Mouse (Mus musculus) myocyte (in vitro differentiated cells): ENCODE measurements around the gene Gsta1.

Experiments
- CEBPB ChIP-seq: IDR thresholded peaks from 2 replicates; pipeline ENCODE4 v1.6.1; 2011; ENCODE audit warnings: mild to moderate bottlenecking, moderate library complexity; ENCODE audit not compliant: poor library complexity, insufficient read depth, severe bottlenecking
- E2F4 ChIP-seq: IDR thresholded peaks from one replicate; pipeline ENCODE4 v1.6.1; 2011; ENCODE audit warnings: mild to moderate bottlenecking, control low read depth, moderate library complexity; ENCODE audit not compliant: insufficient read depth
- MAX ChIP-seq: IDR thresholded peaks from one replicate; pipeline ENCODE4 v1.6.1; 2011; ENCODE audit warnings: low read depth, mild to moderate bottlenecking, control low read depth
- MYOD1 ChIP-seq, 3 experiments: IDR thresholded peaks; one replicate each; pipeline ENCODE4 v1.6.1; 2011; ENCODE audit warnings: control low read depth in 2 of 3, low read depth in 2 of 3, mild to moderate bottlenecking in 2 of 3, moderate library complexity in 1 of 3; ENCODE audit not compliant: insufficient read length in 2 of 3, control insufficient read depth in 1 of 3
- MYOG ChIP-seq, 3 experiments: IDR thresholded peaks; one replicate each; pipeline ENCODE4 v1.6.1; 2011; ENCODE audit warnings: control low read depth in 2 of 3, low read depth in 2 of 3, mild to moderate bottlenecking in 2 of 3; ENCODE audit not compliant: insufficient read length in 2 of 3, control insufficient read depth in 1 of 3, insufficient read depth in 1 of 3
- POLR2A ChIP-seq: IDR thresholded peaks from one replicate; pipeline ENCODE4 v1.6.1; 2011; ENCODE audit warnings: low read depth, mild to moderate bottlenecking, control low read depth, moderate library complexity; ENCODE audit not compliant: insufficient read length
- POLR2AphosphoS2 ChIP-seq: IDR thresholded peaks from one replicate; pipeline ENCODE4 v1.6.1; 2011; ENCODE audit warnings: low read depth, control low read depth; ENCODE audit not compliant: insufficient read length
- REST ChIP-seq: IDR thresholded peaks from one replicate; pipeline ENCODE4 v1.6.1; 2011; ENCODE audit warnings: mild to moderate bottlenecking, control low read depth, moderate library complexity; ENCODE audit not compliant: insufficient read depth, insufficient read length
- SRF ChIP-seq: IDR thresholded peaks from one replicate; pipeline ENCODE4 v1.6.1; 2011; ENCODE audit warnings: low read depth; ENCODE audit not compliant: control insufficient read depth, insufficient read length
- TCF12 ChIP-seq: IDR thresholded peaks from one replicate; pipeline ENCODE4 v1.6.1; 2011; ENCODE audit warnings: mild to moderate bottlenecking, control low read depth; ENCODE audit not compliant: poor library complexity, insufficient read depth, severe bottlenecking
- TCF3 ChIP-seq: IDR thresholded peaks from one replicate; pipeline ENCODE4 v1.6.1; 2011; ENCODE audit warnings: low read depth, control low read depth; ENCODE audit not compliant: insufficient read length
- USF1 ChIP-seq: IDR thresholded peaks from one replicate; pipeline ENCODE4 v1.6.1; 2011; ENCODE audit warnings: low read depth, mild to moderate bottlenecking, control low read depth, moderate library complexity

DNA sequence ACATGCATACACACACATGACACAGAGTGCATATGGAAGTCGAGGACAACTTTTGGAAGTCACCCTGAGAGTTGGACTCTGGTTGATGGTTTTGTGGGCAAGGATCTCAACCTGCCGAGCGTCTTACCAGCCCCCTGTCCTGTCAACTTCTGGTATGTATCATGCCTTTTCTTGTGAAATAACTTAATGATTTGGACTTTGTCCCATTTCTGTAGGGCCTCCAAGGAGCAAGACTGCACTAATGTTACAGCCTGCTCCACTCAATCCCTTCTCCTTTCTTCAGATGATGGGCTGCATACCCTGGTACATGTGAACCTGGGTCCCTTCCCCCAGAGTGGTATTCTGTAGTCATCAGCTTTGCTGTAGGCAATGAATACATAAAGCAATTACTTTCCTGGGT is 20.4 kb upstream of the Gsta1 start:
- TF ChIP-seq POLR2A, result no peak
- TF ChIP-seq USF1, result no peak
- no peak for TF ChIP-seq MAX
- TF ChIP-seq SRF, result no peak
- TF ChIP-seq TCF12, result no peak
- TF ChIP-seq MYOD1 (IDR thresholded peaks at IDR 0.05; ENCODE audit: control insufficient read depth in 1 of 3, insufficient read length in 2 of 3, low read depth in 2 of 3), result no peak
- TF ChIP-seq MYOG (IDR thresholded peaks at IDR 0.05; ENCODE audit: control insufficient read depth in 1 of 3, insufficient read depth in 1 of 3, insufficient read length in 2 of 3, low read depth in 2 of 3), result no peak
- TF ChIP-seq POLR2AphosphoS2, result no peak
- no peak for TF ChIP-seq CEBPB
- TF ChIP-seq E2F4, result no peak
- TF ChIP-seq REST, result no peak
- no peak for TF ChIP-seq TCF3
